In the genomic region with DNA sequence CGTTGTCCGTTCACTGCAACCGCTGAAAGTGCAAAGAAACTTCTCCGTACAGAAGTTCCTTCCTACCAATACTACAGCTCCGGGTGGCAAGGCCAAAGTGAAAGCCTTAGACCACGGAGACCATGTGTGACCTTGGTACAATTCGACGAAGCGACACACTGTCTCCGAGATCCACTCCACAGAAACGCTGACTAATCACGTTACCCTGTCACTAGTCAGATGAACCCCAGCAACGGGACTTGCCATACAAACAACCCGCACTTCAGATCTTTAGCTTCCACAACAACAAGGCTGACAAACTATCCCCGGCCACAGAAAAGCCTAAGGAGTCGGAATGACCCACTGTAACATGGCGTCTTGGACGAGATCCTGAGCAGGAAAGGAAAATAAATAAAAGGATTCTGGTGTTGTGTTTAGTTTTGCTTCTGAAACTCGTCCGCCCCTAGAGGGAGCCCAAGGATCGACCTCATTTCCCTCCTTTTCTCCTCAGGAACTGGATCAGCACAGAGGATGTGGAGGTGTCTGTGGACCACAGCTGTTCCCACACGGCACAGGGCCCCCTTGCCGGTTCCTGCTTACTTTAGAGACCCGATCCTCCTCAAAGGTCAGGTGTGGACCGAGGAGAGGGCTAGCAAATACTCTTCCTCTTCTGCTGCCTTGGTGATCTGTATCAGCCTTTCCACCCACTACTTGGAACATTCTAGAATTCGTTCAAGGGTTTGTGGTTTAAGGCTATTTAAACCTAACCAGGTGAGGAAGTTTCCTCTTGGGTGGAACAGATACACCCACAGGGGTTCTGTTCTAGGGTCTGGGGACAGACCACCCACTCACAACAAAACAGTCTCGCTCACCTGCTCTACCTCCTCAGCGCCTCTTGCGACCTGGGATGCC, we compare ENCODE assay signal across 9 mouse cellular contexts. TPM values are rescaled to one million over a fixed set of nuclear protein-coding genes. Genes with fewer than 3 reads are reported as not detected.
DNase-seq lines count a peak whose midpoint lies in the region; ATAC-seq lines count a peak whose summit lies in the region.
"Had no signal": no experiment of that assay in that cellular context is flagged by ENCODE, and none has a peak within 500 bp of the region (broad histone marks: within the 10 kb centered on the region; RNA-seq: fewer than 3 reads in every experiment).

No protein-coding gene starts in this region.

- ATAC-seq in granulocyte monocyte progenitor cell, adult 5-6 weeks (replicated peaks; ENCODE audit: poor library complexity, severe bottlenecking), result peak; percentile 80
- ATAC-seq in limb, embryonic 12.5 days (ENCODE audit: insufficient number of reproducible peaks, insufficient read depth, low FRiP score, low TSS enrichment, low read depth), result peak; percentile 40; the same call in 1 of the 2 replicates
- ATAC-seq in midbrain, embryonic 13.5 days, result peak; percentile 63; the same call in 1 of the 2 replicates

- no peak overlapping the region for H3K4me2 ChIP-seq in limb, embryonic 12.5 days
- no peak overlapping the region for H3K4me2 ChIP-seq in midbrain, embryonic 13.5 days (replicated peaks)
- H3K4me2 ChIP-seq: embryonic facial prominence, embryonic 13.5 days had no signal

- peaks cover 89% of the 10 kb centered on the region for H3K36me3 ChIP-seq in limb, embryonic 12.5 days
- H3K36me3 ChIP-seq in midbrain, embryonic 13.5 days, result peaks cover 93% of the 10 kb centered on the region
- H3K36me3 ChIP-seq in splenic B cell, adult 2 months (ENCODE audit: control insufficient read depth, insufficient read depth, low read length, poor library complexity, severe bottlenecking), result no peaks in the 10 kb centered on the region

- no peak overlapping the region for H3K9ac ChIP-seq in limb, embryonic 12.5 days (replicated peaks)
- no peak overlapping the region for H3K9ac ChIP-seq in midbrain, embryonic 13.5 days (replicated peaks)
- H3K9ac ChIP-seq: embryonic facial prominence, embryonic 13.5 days had no signal

- H3K4me3 ChIP-seq in limb, embryonic 12.5 days (replicated peaks), result no peak overlapping the region
- H3K4me3 ChIP-seq in midbrain, embryonic 13.5 days (replicated peaks), result no peak overlapping the region
- H3K4me3 ChIP-seq: embryonic facial prominence, embryonic 13.5 days had no signal

- peak; percentile 73 for DNase-seq in CD4-positive helper T cell, adult 2 months (ENCODE audit: low read depth, low spot score)
- DNase-seq in adrenal gland, postnatal 10 days, result peak; percentile 83
- DNase-seq in embryo, embryonic 9.5 days (ENCODE audit: extremely low spot score), result peak; percentile 55
- peak; percentile 68 for DNase-seq in kidney, adult 11 months
- peak; percentile 60 for DNase-seq in splenic B cell, adult 2 months (ENCODE audit: low read depth, low spot score)

- H3K9me3 ChIP-seq in limb, embryonic 12.5 days, result no peaks in the 10 kb centered on the region
- no peaks in the 10 kb centered on the region for H3K9me3 ChIP-seq in midbrain, embryonic 13.5 days
- H3K9me3 ChIP-seq: embryonic facial prominence, embryonic 13.5 days had no signal

- H3K4me1 ChIP-seq in limb, embryonic 12.5 days (replicated peaks), result no peaks in the 10 kb centered on the region
- H3K4me1 ChIP-seq in midbrain, embryonic 13.5 days (replicated peaks), result no peaks in the 10 kb centered on the region

- no peak overlapping the region for H3K27ac ChIP-seq in limb, embryonic 12.5 days
- no peak overlapping the region for H3K27ac ChIP-seq in midbrain, embryonic 13.5 days
- H3K27ac ChIP-seq: embryonic facial prominence, embryonic 13.5 days had no signal

- 68% methylated on average over 29 of the region's 29 CpGs for WGBS in limb, embryonic 12.5 days
- 76% methylated on average over 29 of the region's 29 CpGs for WGBS in midbrain, embryonic 13.5 days

- H3K27me3 ChIP-seq in limb, embryonic 12.5 days, result no peaks in the 10 kb centered on the region
- H3K27me3 ChIP-seq in midbrain, embryonic 13.5 days, result no peaks in the 10 kb centered on the region
- no peaks in the 10 kb centered on the region for H3K27me3 ChIP-seq in splenic B cell, adult 2 months (ENCODE audit: control insufficient read depth, insufficient read depth, low read length, poor library complexity, severe bottlenecking)
- H3K27me3 ChIP-seq: embryonic facial prominence, embryonic 13.5 days had no signal

RNA-seq across cellular contexts. Expression of a gene that starts 14.7 kb away (rescaled TPM):
- total RNA-seq in adrenal gland, postnatal 10 days (2021), result 10 to 100 TPM; 12.3 to 15.7 TPM
- total RNA-seq in granulocyte monocyte progenitor cell, adult 5-6 weeks (2014; fragmentation: Nextera tagmentation), result 0.53 TPM in 1 of 2 replicates, not detected in the other
- total RNA-seq in granulocyte monocyte progenitor cell, adult 5-6 weeks (2017), result 1.7 TPM in 1 of 2 replicates, not detected in the other
- 37.7 and 38.3 TPM in 2 replicates for polyA plus RNA-seq in limb, embryonic 12.5 days (2016; fragmentation: Nextera tagmentation; extraction: Ambion mirVana)
- 50.8 and 54.1 TPM in 2 replicates for polyA plus RNA-seq in midbrain, embryonic 13.5 days (2015; fragmentation: Nextera tagmentation; extraction: Ambion mirVana)

RNA-seq across cellular contexts. Expression of a gene that starts 27.2 kb away (rescaled TPM):
- 10 to 100 TPM; 42.4 to 50.9 TPM for total RNA-seq in adrenal gland, postnatal 10 days (2021)
- 58.0 and 62.4 TPM in 2 replicates for total RNA-seq in granulocyte monocyte progenitor cell, adult 5-6 weeks (2014; fragmentation: Nextera tagmentation)
- 128 and 142 TPM in 2 replicates for total RNA-seq in granulocyte monocyte progenitor cell, adult 5-6 weeks (2017)
- polyA plus RNA-seq in limb, embryonic 12.5 days (2016; fragmentation: Nextera tagmentation; extraction: Ambion mirVana), result 26.7 and 28.1 TPM in 2 replicates
- 17.0 and 19.1 TPM in 2 replicates for polyA plus RNA-seq in midbrain, embryonic 13.5 days (2015; fragmentation: Nextera tagmentation; extraction: Ambion mirVana)

Comparison
In these comparisons a context has a peak if more than half of its experiments do, and no peak if none do; other contexts are left out.
1. RNA of a gene that starts 14.7 kb away (total RNA-seq): 12.3 to 15.7 TPM in adrenal gland, postnatal 10 days; 0.53 to 1.7 TPM in granulocyte monocyte progenitor cell, adult 5-6 weeks; every median in the first group is over 4 times any median in the second.
2. Peak in every context shown above with its lines, with median percentiles within 50 percentile points of each other: DNase-seq and ATAC-seq.